Mouse (Mus musculus) erythroid progenitor cell, adult 5-6 weeks (primary cell): ENCODE measurements around the gene Rpl39. TPM values are rescaled to one million over a fixed set of nuclear protein-coding genes. Genes with fewer than 3 reads are reported as not detected.
"Not testable (repeated sequence)": the region's sequence is repeated elsewhere in the genome, so short reads cannot be mapped to it uniquely, and the experiment has no call there.

Source experiments
- ATAC-seq: replicated peaks from 2 replicates; pipeline ENCODE4 v1.8.0; 2016; ENCODE audit warnings: moderate number of reproducible peaks, mild to moderate bottlenecking, moderate TSS enrichment, inconsistent platforms; ENCODE audit not compliant: poor library complexity, low FRiP score, severe bottlenecking
- total RNA-seq, 2 experiments: library from RNA; stranded (forward) in 1 of 2; stranded (reverse) in 1 of 2; fragments of 150-400 nt in 1 of 2; fragments of 186-747, 209-891 nt in 1 of 2; gene quantifications; 2 replicates each; pipeline versions ENCODE4 v1.2.3 to v1.2.4; 2015 to 2017; ENCODE audit warnings: low replicate concordance in 2 of 2

Gene Rpl39
- 436 and 515 TPM in 2 replicates for total RNA-seq (2015; ENCODE audit: low replicate concordance)
- total RNA-seq (2017; ENCODE audit: low replicate concordance) = 335 and 802 TPM in 2 replicates

GRCm38 (mm10) chrX:37084927-37085660 lies at the start of gene Rpl39:
TSS of gene Rpl39 (minus strand) at chrX:37085402.
- peak; percentile 95 for ATAC-seq

- ATAC-seq = peak; percentile 88
These were observed 41.6 kb upstream of the Rpl39 start, which contains the start of gene Nkap for GRCm38 (mm10) chrX:37126671-37127358. TSS of gene Nkap (plus strand) at chrX:37126795.

- no peak for ATAC-seq
These were observed 40.3 kb upstream of the Rpl39 start for GRCm38 (mm10) chrX:37125511-37125910.

- no peak for ATAC-seq
These were observed 35.0 kb upstream of the Rpl39 start for GRCm38 (mm10) chrX:37120212-37120611.

GRCm38 (mm10) chrX:37119585-37119984 lies 34.4 kb upstream of the Rpl39 start:
- ATAC-seq = no peak

GRCm38 (mm10) chrX:37117085-37117484 lies 31.9 kb upstream of the Rpl39 start:
- no peak for ATAC-seq

- no peak for ATAC-seq
These were observed 25.6 kb upstream of the Rpl39 start for GRCm38 (mm10) chrX:37110881-37111193.

GRCm38 (mm10) chrX:37110193-37110880 lies 25.1 kb upstream of the Rpl39 start, which contains the start of gene Upf3b:
TSS of gene Upf3b (minus strand) at chrX:37110322.
- peak; percentile 98 for ATAC-seq

- peak; percentile 94 for ATAC-seq
These were observed 24.5 kb upstream of the Rpl39 start for GRCm38 (mm10) chrX:37109526-37110192.

GRCm38 (mm10) chrX:37103826-37104225 lies 18.6 kb upstream of the Rpl39 start:
- no peak for ATAC-seq

GRCm38 (mm10) chrX:37098681-37099080 lies 13.5 kb upstream of the Rpl39 start:
- no peak for ATAC-seq

GRCm38 (mm10) chrX:37095106-37095768 lies 10.0 kb upstream of the Rpl39 start:
- no peak for ATAC-seq

- ATAC-seq = no peak
These were observed 6.3 kb upstream of the Rpl39 start for GRCm38 (mm10) chrX:37091457-37091856.

GRCm38 (mm10) chrX:37088778-37089177 lies 3.6 kb upstream of the Rpl39 start:
- ATAC-seq = no peak

- peak; percentile 50 for ATAC-seq
These were observed 463 bp upstream of the Rpl39 start for GRCm38 (mm10) chrX:37085665-37086064.

GRCm38 (mm10) chrX:37084318-37084926 lies 780 bp downstream of the Rpl39 start:
- peak; percentile 55 for ATAC-seq

GRCm38 (mm10) chrX:37081194-37081593 lies 4.0 kb downstream of the Rpl39 start:
- ATAC-seq = no peak

- ATAC-seq = not testable (repeated sequence)
These were observed 4.9 kb downstream of the Rpl39 start for GRCm38 (mm10) chrX:37080345-37080744.

- ATAC-seq = no peak
These were observed 8.6 kb downstream of the Rpl39 start for GRCm38 (mm10) chrX:37076651-37077050.
